Mouse (Mus musculus) stomach, embryonic 16.5 days (tissue): ENCODE data around the gene Nr1i2. TPM values are rescaled to one million over a fixed set of nuclear protein-coding genes. Genes with fewer than 3 reads are reported as not detected.

Experiments used
- ATAC-seq: fragments of 200-750 bp; cut with Nextera tagmentation; 2 replicates; pipeline ENCODE4 v1.8.0; 2017; ENCODE audit warnings: moderate number of reproducible peaks, moderate TSS enrichment; ENCODE audit not compliant: insufficient read depth, low FRiP score
- H3K27ac ChIP-seq: fragments of 300-500 bp; sonication (generic); 2 replicates; pipeline ENCODE4 v1.5.1; 2014; ENCODE audit warnings: low read length
- H3K27me3 ChIP-seq: fragments of 300-500 bp; sonication (generic); 2 replicates; pipeline ENCODE4 v1.6.1; 2014; ENCODE audit warnings: low read length, control low read depth, mixed read lengths; ENCODE audit not compliant: control insufficient read depth, insufficient read depth
- H3K36me3 ChIP-seq: fragments of 300-500 bp; sonication (generic); 2 replicates; pipeline ENCODE4 v1.6.1; 2014; ENCODE audit warnings: low read length; ENCODE audit not compliant: control insufficient read depth, insufficient read depth
- H3K4me1 ChIP-seq: fragments of 300-500 bp; sonication (generic); 2 replicates; pipeline ENCODE4 v1.6.1; 2014; ENCODE audit warnings: low read length, control low read depth, mixed read lengths; ENCODE audit not compliant: control insufficient read depth, insufficient read depth
- H3K4me2 ChIP-seq: fragments of 300-500 bp; sonication (generic); 2 replicates; pipeline ENCODE4 v1.6.1; 2014; ENCODE audit warnings: low read depth, low read length, mixed read lengths
- H3K4me3 ChIP-seq: fragments of 300-500 bp; sonication (generic); replicated peaks from 2 replicates; pipeline ENCODE4 v1.5.1; 2014; ENCODE audit warnings: mild to moderate bottlenecking, low read length
- H3K9ac ChIP-seq: fragments of 300-500 bp; sonication (generic); 2 replicates; pipeline ENCODE4 v1.6.1; 2014; ENCODE audit warnings: low read length
- H3K9me3 ChIP-seq: fragments of 300-500 bp; sonication (generic); replicated peaks from 2 replicates; pipeline ENCODE4 v1.6.1; 2016; ENCODE audit warnings: low read length, control low read depth; ENCODE audit not compliant: control insufficient read depth
- WGBS: fragments of 180-500 bp; shearing (Covaris S2); extraction: QIAGEN DNeasy Blood & Tissue Kit; methylation state at CpG from one replicate; pipeline ENCODE4 v1.1.7; 2014; 5-methylcytosine and 5-hydroxymethylcytosine counted together
- polyA plus RNA-seq: library from polyadenylated mRNA; unstranded; fragments of >200 nt; fragmentation: Nextera tagmentation; extraction: Ambion mirVana; gene quantifications from 2 replicates; pipeline ENCODE4 v1.2.1, GENCODE M21; 2015

Nr1i2 gene
- polyA plus RNA-seq, 1 experiment from 2014 or later, result 8.6 TPM

- H3K4me2 ChIP-seq, result no peak overlapping the region
- no peak for ATAC-seq
- no peaks in the 10 kb centered on the region for H3K36me3 ChIP-seq
- WGBS, result 84% methylated on average over 4 of the region's 4 CpGs
- H3K27me3 ChIP-seq, result no peaks in the 10 kb centered on the region
- no peak overlapping the region for H3K9ac ChIP-seq
- no peaks in the 10 kb centered on the region for H3K4me1 ChIP-seq
- no peaks in the 10 kb centered on the region for H3K9me3 ChIP-seq
- H3K4me3 ChIP-seq, result no peak overlapping the region
- H3K27ac ChIP-seq, result no peak overlapping the region
These were observed 24.5 kb upstream of the Nr1i2 start for GRCm38 (mm10) chr16:38319087-38319486.

- WGBS, result 71% methylated on average over 9 of the region's 9 CpGs
- no peak overlapping the region for H3K4me2 ChIP-seq
- no peaks in the 10 kb centered on the region for H3K36me3 ChIP-seq
- H3K27ac ChIP-seq, result no peak overlapping the region
- no peak overlapping the region for H3K4me3 ChIP-seq
- no peak for ATAC-seq
- no peak overlapping the region for H3K9ac ChIP-seq
- no peaks in the 10 kb centered on the region for H3K27me3 ChIP-seq
- no peaks in the 10 kb centered on the region for H3K9me3 ChIP-seq
- H3K4me1 ChIP-seq, result no peaks in the 10 kb centered on the region
These were observed 23.9 kb upstream of the Nr1i2 start for GRCm38 (mm10) chr16:38318492-38318891.

GRCm38 (mm10) chr16:38308195-38308594 lies 13.6 kb upstream of the Nr1i2 start:
- ATAC-seq, result no peak
- H3K9ac ChIP-seq, result no peak overlapping the region
- no peaks in the 10 kb centered on the region for H3K36me3 ChIP-seq
- no peaks in the 10 kb centered on the region for H3K4me1 ChIP-seq
- no peaks in the 10 kb centered on the region for H3K27me3 ChIP-seq
- H3K4me2 ChIP-seq, result no peak overlapping the region
- 86% methylated on average over 11 of the region's 11 CpGs for WGBS
- no peak overlapping the region for H3K4me3 ChIP-seq
- no peak overlapping the region for H3K27ac ChIP-seq
- H3K9me3 ChIP-seq, result no peaks in the 10 kb centered on the region

GRCm38 (mm10) chr16:38307651-38308050 lies 13.0 kb upstream of the Nr1i2 start:
- H3K4me3 ChIP-seq, result no peak overlapping the region
- H3K4me1 ChIP-seq, result no peaks in the 10 kb centered on the region
- no peak overlapping the region for H3K4me2 ChIP-seq
- H3K36me3 ChIP-seq, result no peaks in the 10 kb centered on the region
- H3K27ac ChIP-seq, result no peak overlapping the region
- no peak overlapping the region for H3K9ac ChIP-seq
- ATAC-seq, result no peak
- no peaks in the 10 kb centered on the region for H3K9me3 ChIP-seq
- WGBS, result 58% methylated on average over 7 of the region's 7 CpGs
- no peaks in the 10 kb centered on the region for H3K27me3 ChIP-seq

GRCm38 (mm10) chr16:38307221-38307605 lies 12.6 kb upstream of the Nr1i2 start:
- H3K9me3 ChIP-seq, result no peaks in the 10 kb centered on the region
- no peak overlapping the region for H3K9ac ChIP-seq
- H3K4me3 ChIP-seq, result no peak overlapping the region
- no peak for ATAC-seq
- no peaks in the 10 kb centered on the region for H3K36me3 ChIP-seq
- no peak overlapping the region for H3K27ac ChIP-seq
- no peaks in the 10 kb centered on the region for H3K4me1 ChIP-seq
- H3K4me2 ChIP-seq, result no peak overlapping the region
- no peaks in the 10 kb centered on the region for H3K27me3 ChIP-seq
- WGBS, result 55% methylated on average over 5 of the region's 5 CpGs

GRCm38 (mm10) chr16:38306571-38307220 lies 12.1 kb upstream of the Nr1i2 start:
- Histone ChIP-seq H3K4me1 (no peaks in the 10 kb centered on the region), H3K27ac (no peak overlapping the region), H3K9me3 (no peaks in the 10 kb centered on the region), H3K4me3 (no peak overlapping the region), H3K4me2 (no peak overlapping the region), H3K36me3 (no peaks in the 10 kb centered on the region), H3K9ac (no peak overlapping the region), H3K27me3 (no peaks in the 10 kb centered on the region)
- 51% methylated on average over 18 of the region's 18 CpGs for WGBS
- no peak for ATAC-seq

GRCm38 (mm10) chr16:38304460-38305194 lies 10.0 kb upstream of the Nr1i2 start:
- peak; percentile 62; the same call in 1 of the 2 replicates for ATAC-seq
- no peaks in the 10 kb centered on the region for H3K4me1 ChIP-seq
- peak overlapping the region; percentile 33 for H3K4me2 ChIP-seq
- H3K27ac ChIP-seq, result no peak overlapping the region
- no peaks in the 10 kb centered on the region for H3K9me3 ChIP-seq
- 0 out of 2 replicates have a peak overlapping the region, but pooled peaks have one; percentile 11 for H3K9ac ChIP-seq
- no peaks in the 10 kb centered on the region for H3K36me3 ChIP-seq
- 57% methylated on average over 17 of the region's 17 CpGs for WGBS
- no peaks in the 10 kb centered on the region for H3K27me3 ChIP-seq
- 0 out of 2 replicates have a peak overlapping the region, but pooled peaks have one; percentile 12 for H3K4me3 ChIP-seq

GRCm38 (mm10) chr16:38302367-38302766 lies 7.7 kb upstream of the Nr1i2 start:
- H3K4me3 ChIP-seq, result no peak overlapping the region
- no peak overlapping the region for H3K9ac ChIP-seq
- H3K27ac ChIP-seq, result no peak overlapping the region
- H3K4me2 ChIP-seq, result no peak overlapping the region
- H3K36me3 ChIP-seq, result no peaks in the 10 kb centered on the region
- no peaks in the 10 kb centered on the region for H3K9me3 ChIP-seq
- H3K4me1 ChIP-seq, result no peaks in the 10 kb centered on the region
- no peak for ATAC-seq
- 84% methylated on average over 13 of the region's 13 CpGs for WGBS
- no peaks in the 10 kb centered on the region for H3K27me3 ChIP-seq

GRCm38 (mm10) chr16:38298410-38298809 lies 3.8 kb upstream of the Nr1i2 start:
- no peak overlapping the region for H3K27ac ChIP-seq
- 85% methylated on average over 6 of the region's 6 CpGs for WGBS
- no peak for ATAC-seq
- no peaks in the 10 kb centered on the region for H3K9me3 ChIP-seq
- H3K27me3 ChIP-seq, result no peaks in the 10 kb centered on the region
- no peak overlapping the region for H3K4me2 ChIP-seq
- no peaks in the 10 kb centered on the region for H3K4me1 ChIP-seq
- H3K9ac ChIP-seq, result no peak overlapping the region
- no peak overlapping the region for H3K4me3 ChIP-seq
- H3K36me3 ChIP-seq, result no peaks in the 10 kb centered on the region
